Mouse (Mus musculus): Measurements from ENCODE around the gene Zcchc14. TPM values are rescaled to one million over a fixed set of nuclear protein-coding genes. Genes with fewer than 3 reads are reported as not detected.

Zcchc14 gene
- polyA plus RNA-seq, 1 experiment from 2014 or later, result 26.9 TPM

- Histone ChIP-seq H3K9ac (ENCODE audit: low read depth, low read length) (no peak overlapping the region), H3K9me3 (ENCODE audit: control insufficient read depth, low read length) (no peaks in the 10 kb centered on the region), H3K36me3 (ENCODE audit: control insufficient read depth, insufficient read depth, low read length) (no peaks in the 10 kb centered on the region), H3K4me1 (ENCODE audit: control insufficient read depth, insufficient read depth, low read length) (no peaks in the 10 kb centered on the region), H3K4me3 (ENCODE audit: low read length) (no peak overlapping the region), H3K27me3 (ENCODE audit: control insufficient read depth, insufficient read depth, low read length) (no peaks in the 10 kb centered on the region), H3K27ac (ENCODE audit: low read depth, low read length) (no peak overlapping the region), H3K4me2 (replicated peaks; ENCODE audit: low read depth, low read length) (no peak overlapping the region)
- WGBS, result 15% methylated on average over 4 of the region's 4 CpGs
- no peak for ATAC-seq (ENCODE audit: low FRiP score, low TSS enrichment)
Observed at GRCm38 (mm10) chr8:121685419-121685818, 32.7 kb upstream of the Zcchc14 start.

DNA sequence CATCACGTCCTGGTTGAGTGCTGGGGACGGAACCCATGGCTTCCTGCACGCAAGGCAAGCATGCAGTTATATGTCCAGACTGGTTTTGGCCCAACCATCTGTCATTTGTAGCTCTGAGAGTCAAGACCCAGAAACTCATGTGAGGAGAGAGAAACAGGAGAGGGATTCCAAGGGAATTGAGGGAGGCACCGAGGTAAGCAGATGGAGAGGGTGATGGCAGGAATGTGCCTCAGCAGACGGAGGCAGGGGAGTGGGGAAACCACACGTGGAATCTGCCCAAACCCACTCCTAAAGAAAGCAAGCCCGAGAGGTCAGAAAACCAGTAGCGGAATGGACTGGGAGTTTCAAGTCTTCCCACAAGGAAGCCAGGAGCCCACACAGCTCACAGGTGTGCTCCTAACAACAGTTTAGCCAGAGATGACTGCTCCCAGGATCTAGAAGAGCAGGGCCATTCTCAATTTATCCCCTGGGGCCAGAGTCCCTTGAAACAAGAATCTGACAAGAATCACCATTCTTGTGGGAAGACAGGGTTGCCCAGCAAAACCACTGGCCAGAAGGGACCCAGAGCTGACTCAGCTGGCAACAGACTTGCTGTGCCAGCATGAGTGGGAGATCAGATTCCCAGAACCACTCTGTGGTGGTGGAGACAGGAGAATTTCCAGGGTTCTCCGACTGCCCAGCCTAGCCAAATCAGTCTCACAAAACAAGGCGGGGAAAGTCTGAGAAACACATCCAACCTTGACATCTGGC lies 30.6 kb upstream of the Zcchc14 start:
- H3K27me3 ChIP-seq (ENCODE audit: control insufficient read depth, insufficient read depth, low read length), result no peaks in the 10 kb centered on the region
- H3K4me3 ChIP-seq (ENCODE audit: low read length), result no peak overlapping the region

GRCm38 (mm10) chr8:121681457-121681856 lies 28.8 kb upstream of the Zcchc14 start:
- Histone ChIP-seq H3K9me3 (ENCODE audit: control insufficient read depth, low read length) (no peaks in the 10 kb centered on the region), H3K27me3 (ENCODE audit: control insufficient read depth, insufficient read depth, low read length) (no peaks in the 10 kb centered on the region), H3K9ac (ENCODE audit: low read depth, low read length) (no peak overlapping the region), H3K27ac (ENCODE audit: low read depth, low read length) (no peak overlapping the region), H3K4me1 (ENCODE audit: control insufficient read depth, insufficient read depth, low read length) (no peaks in the 10 kb centered on the region), H3K36me3 (ENCODE audit: control insufficient read depth, insufficient read depth, low read length) (no peaks in the 10 kb centered on the region), H3K4me3 (ENCODE audit: low read length) (no peak overlapping the region), H3K4me2 (replicated peaks; ENCODE audit: low read depth, low read length) (no peak overlapping the region)
- 66% methylated on average over 10 of the region's 10 CpGs for WGBS
- ATAC-seq (ENCODE audit: low FRiP score, low TSS enrichment), result no peak

More for the DNA sequence above, 30.6 kb upstream of the Zcchc14 start:
- Histone ChIP-seq H3K27ac (ENCODE audit: low read depth, low read length) (no peak overlapping the region), H3K4me2 (replicated peaks; ENCODE audit: low read depth, low read length) (no peak overlapping the region), H3K36me3 (ENCODE audit: control insufficient read depth, insufficient read depth, low read length) (no peaks in the 10 kb centered on the region), H3K4me1 (ENCODE audit: control insufficient read depth, insufficient read depth, low read length) (no peaks in the 10 kb centered on the region), H3K9me3 (ENCODE audit: control insufficient read depth, low read length) (no peaks in the 10 kb centered on the region), H3K9ac (ENCODE audit: low read depth, low read length) (no peak overlapping the region)
- ATAC-seq (ENCODE audit: low FRiP score, low TSS enrichment), result no peak
- WGBS, result 72% methylated on average over 10 of the region's 10 CpGs

DNA sequence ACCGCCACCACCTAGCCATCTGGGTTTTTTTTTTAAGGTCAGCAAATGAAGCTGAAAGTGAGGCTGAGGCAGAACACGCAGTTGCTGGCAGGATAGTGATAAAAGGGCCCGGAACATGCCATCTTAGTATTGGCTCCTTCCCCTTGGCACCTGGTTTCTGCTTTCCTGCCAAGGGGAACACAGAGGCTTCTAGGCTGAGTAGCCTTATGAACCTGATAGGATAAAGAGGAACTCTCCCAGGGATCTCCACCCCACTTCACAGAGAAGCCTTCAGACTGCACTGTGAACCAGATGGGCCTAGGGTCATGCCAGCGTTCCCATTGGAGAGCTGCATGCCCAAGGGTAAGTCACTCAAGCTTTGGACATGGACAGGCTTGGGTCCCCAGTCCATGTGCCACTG lies 28.2 kb upstream of the Zcchc14 start:
- no peaks in the 10 kb centered on the region for H3K27me3 ChIP-seq (ENCODE audit: control insufficient read depth, insufficient read depth, low read length)
- no peak overlapping the region for H3K4me2 ChIP-seq (replicated peaks; ENCODE audit: low read depth, low read length)
- no peaks in the 10 kb centered on the region for H3K9me3 ChIP-seq (ENCODE audit: control insufficient read depth, low read length)
- H3K36me3 ChIP-seq (ENCODE audit: control insufficient read depth, insufficient read depth, low read length), result no peaks in the 10 kb centered on the region
- no peak for ATAC-seq (ENCODE audit: low FRiP score, low TSS enrichment)
- H3K27ac ChIP-seq (ENCODE audit: low read depth, low read length), result no peak overlapping the region
- no peak overlapping the region for H3K9ac ChIP-seq (ENCODE audit: low read depth, low read length)
- no peak overlapping the region for H3K4me3 ChIP-seq (ENCODE audit: low read length)
- H3K4me1 ChIP-seq (ENCODE audit: control insufficient read depth, insufficient read depth, low read length), result no peaks in the 10 kb centered on the region
- 87% methylated on average over 4 of the region's 4 CpGs for WGBS

DNA sequence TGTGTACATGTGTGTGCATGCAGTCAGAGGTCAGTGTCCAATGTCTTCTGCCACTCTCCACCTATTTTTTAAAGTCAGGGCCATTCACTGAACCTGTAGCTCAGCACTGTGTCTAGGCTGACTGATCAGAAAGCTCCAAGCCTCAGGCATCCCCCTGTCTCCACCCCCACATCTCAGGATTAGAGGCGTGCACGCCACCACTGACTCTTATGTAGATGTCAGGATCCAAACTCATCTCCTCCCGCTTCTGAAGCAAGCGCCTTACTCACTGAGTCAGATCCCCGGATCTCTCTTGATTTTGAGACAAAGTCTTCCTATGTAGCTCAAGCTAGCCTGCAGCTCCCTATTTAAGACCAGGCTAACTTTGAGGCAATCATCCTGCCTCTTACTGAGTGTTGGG lies 26.0 kb upstream of the Zcchc14 start:
- H3K9me3 ChIP-seq (ENCODE audit: control insufficient read depth, low read length), result no peaks in the 10 kb centered on the region
- WGBS, result 63% methylated on average over 5 of the region's 5 CpGs
- no peak overlapping the region for H3K9ac ChIP-seq (ENCODE audit: low read depth, low read length)
- H3K27me3 ChIP-seq (ENCODE audit: control insufficient read depth, insufficient read depth, low read length), result no peaks in the 10 kb centered on the region
- no peaks in the 10 kb centered on the region for H3K4me1 ChIP-seq (ENCODE audit: control insufficient read depth, insufficient read depth, low read length)
- H3K4me3 ChIP-seq (ENCODE audit: low read length), result no peak overlapping the region
- H3K36me3 ChIP-seq (ENCODE audit: control insufficient read depth, insufficient read depth, low read length), result no peaks in the 10 kb centered on the region
- ATAC-seq (ENCODE audit: low FRiP score, low TSS enrichment), result no peak
- no peak overlapping the region for H3K27ac ChIP-seq (ENCODE audit: low read depth, low read length)
- no peak overlapping the region for H3K4me2 ChIP-seq (replicated peaks; ENCODE audit: low read depth, low read length)

- H3K27ac ChIP-seq (ENCODE audit: low read depth, low read length), result no peak overlapping the region
- H3K4me3 ChIP-seq (ENCODE audit: low read length), result no peak overlapping the region
- WGBS, result 40% methylated on average over 20 of the region's 20 CpGs
- no peaks in the 10 kb centered on the region for H3K36me3 ChIP-seq (ENCODE audit: control insufficient read depth, insufficient read depth, low read length)
- no peak for ATAC-seq (ENCODE audit: low FRiP score, low TSS enrichment)
- H3K9me3 ChIP-seq (ENCODE audit: control insufficient read depth, low read length), result no peaks in the 10 kb centered on the region
- no peaks in the 10 kb centered on the region for H3K4me1 ChIP-seq (ENCODE audit: control insufficient read depth, insufficient read depth, low read length)
- H3K4me2 ChIP-seq (replicated peaks; ENCODE audit: low read depth, low read length), result no peak overlapping the region
- H3K9ac ChIP-seq (ENCODE audit: low read depth, low read length), result no peak overlapping the region
- no peaks in the 10 kb centered on the region for H3K27me3 ChIP-seq (ENCODE audit: control insufficient read depth, insufficient read depth, low read length)
Observed at GRCm38 (mm10) chr8:121675701-121676100, 23.0 kb upstream of the Zcchc14 start.

- Histone ChIP-seq H3K27ac (ENCODE audit: low read depth, low read length) (no peak overlapping the region), H3K4me3 (ENCODE audit: low read length) (no peak overlapping the region), H3K4me1 (ENCODE audit: control insufficient read depth, insufficient read depth, low read length) (no peaks in the 10 kb centered on the region), H3K9me3 (ENCODE audit: control insufficient read depth, low read length) (no peaks in the 10 kb centered on the region), H3K27me3 (ENCODE audit: control insufficient read depth, insufficient read depth, low read length) (no peaks in the 10 kb centered on the region), H3K36me3 (ENCODE audit: control insufficient read depth, insufficient read depth, low read length) (no peaks in the 10 kb centered on the region), H3K4me2 (replicated peaks; ENCODE audit: low read depth, low read length) (no peak overlapping the region), H3K9ac (ENCODE audit: low read depth, low read length) (no peak overlapping the region)
- WGBS, result 77% methylated on average over 3 of the region's 3 CpGs
- no peak for ATAC-seq (ENCODE audit: low FRiP score, low TSS enrichment)
Observed at GRCm38 (mm10) chr8:121675161-121675560, 22.5 kb upstream of the Zcchc14 start.

GRCm38 (mm10) chr8:121674524-121674923 lies 21.8 kb upstream of the Zcchc14 start:
- Histone ChIP-seq H3K27ac (ENCODE audit: low read depth, low read length) (no peak overlapping the region), H3K9me3 (ENCODE audit: control insufficient read depth, low read length) (no peaks in the 10 kb centered on the region), H3K4me3 (ENCODE audit: low read length) (no peak overlapping the region), H3K27me3 (ENCODE audit: control insufficient read depth, insufficient read depth, low read length) (no peaks in the 10 kb centered on the region), H3K36me3 (ENCODE audit: control insufficient read depth, insufficient read depth, low read length) (no peaks in the 10 kb centered on the region), H3K9ac (ENCODE audit: low read depth, low read length) (no peak overlapping the region), H3K4me2 (replicated peaks; ENCODE audit: low read depth, low read length) (no peak overlapping the region), H3K4me1 (ENCODE audit: control insufficient read depth, insufficient read depth, low read length) (no peaks in the 10 kb centered on the region)
- ATAC-seq (ENCODE audit: low FRiP score, low TSS enrichment), result no peak
- WGBS, result 55% methylated on average over 5 of the region's 5 CpGs

DNA sequence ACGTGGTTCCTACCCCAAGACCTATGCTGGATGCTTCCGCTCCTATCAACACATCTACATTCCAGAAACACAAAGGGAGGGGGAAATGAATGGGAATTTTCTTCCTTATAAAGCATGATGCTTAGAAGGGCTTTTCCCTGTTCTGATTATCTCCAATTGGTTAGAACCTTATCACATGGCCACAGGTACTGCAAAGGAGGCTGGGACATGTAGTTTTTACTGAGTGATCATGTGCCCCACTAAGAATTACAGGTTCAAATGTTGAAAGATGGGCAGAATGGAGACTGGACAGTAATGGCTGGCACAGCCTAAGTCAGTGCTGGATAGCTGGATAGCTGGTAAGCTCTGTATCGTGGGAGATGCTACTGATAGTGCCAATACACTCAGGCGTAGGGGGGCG lies 21.2 kb upstream of the Zcchc14 start:
- WGBS, result 75% methylated on average over 5 of the region's 5 CpGs
- H3K27me3 ChIP-seq (ENCODE audit: control insufficient read depth, insufficient read depth, low read length), result no peaks in the 10 kb centered on the region
- no peak overlapping the region for H3K9ac ChIP-seq (ENCODE audit: low read depth, low read length)
- H3K4me1 ChIP-seq (ENCODE audit: control insufficient read depth, insufficient read depth, low read length), result no peaks in the 10 kb centered on the region
- H3K27ac ChIP-seq (ENCODE audit: low read depth, low read length), result no peak overlapping the region
- H3K4me3 ChIP-seq (ENCODE audit: low read length), result no peak overlapping the region
- ATAC-seq (ENCODE audit: low FRiP score, low TSS enrichment), result no peak
- no peaks in the 10 kb centered on the region for H3K9me3 ChIP-seq (ENCODE audit: control insufficient read depth, low read length)
- no peak overlapping the region for H3K4me2 ChIP-seq (replicated peaks; ENCODE audit: low read depth, low read length)
- H3K36me3 ChIP-seq (ENCODE audit: control insufficient read depth, insufficient read depth, low read length), result no peaks in the 10 kb centered on the region
